Mouse (Mus musculus) erythroblast, embryonic 14.5 days (primary cell): ENCODE results near the gene Arhgef19.

Experiments used
- GATA1 ChIP-seq: IDR thresholded peaks from 2 replicates; pipeline ENCODE4 v1.6.1; 2012; ENCODE audit warnings: low read length, inconsistent platforms, mixed read lengths
- TAL1 ChIP-seq: IDR thresholded peaks from 3 replicates; pipeline ENCODE4 v1.6.1; 2012; ENCODE audit warnings: low read length, inconsistent platforms, mixed read lengths

GRCm38 (mm10) chr4:141197686-141198035, 41.6 kb upstream of the Arhgef19 start:
- no peak for TF ChIP-seq GATA1
- TF ChIP-seq TAL1, result no peak
